In the genomic region with DNA sequence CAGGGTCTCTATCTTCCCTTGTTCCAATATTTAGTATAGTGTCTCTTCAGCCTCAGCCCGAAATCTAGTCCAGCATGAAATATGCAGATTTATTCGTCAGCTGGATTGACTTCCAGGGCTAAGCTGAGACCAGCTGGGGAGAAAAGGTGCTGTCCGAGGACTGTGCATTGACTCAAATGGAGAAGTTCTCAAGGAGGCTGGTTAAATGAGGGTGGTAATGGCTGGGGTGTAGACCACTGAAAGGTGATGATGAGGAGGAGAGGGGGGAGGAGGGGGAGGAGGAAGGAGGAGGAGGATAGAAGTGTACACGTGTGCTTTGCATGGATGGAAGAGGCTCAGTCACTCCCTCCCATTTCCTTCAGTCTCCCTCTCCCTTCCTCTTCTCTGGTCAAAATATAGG, we compare ENCODE assay signal across 1 mouse cellular context.
TF ChIP-seq lines count a peak whose summit lies in the region.

No protein-coding gene starts in this region.

TF ChIP-seq in CH12.LX, 34 proteins besides CTCF, POLR2A, EP300 and RAD21 (continued from another document):
- no peak for TF ChIP-seq UBTF (IDR thresholded peaks at IDR 0.05; ENCODE audit: low read depth, low read length)
